Mouse (Mus musculus) lung, postnatal 0 days (tissue): Measurements from ENCODE around the gene Wnt10b. TPM values are rescaled to one million over a fixed set of nuclear protein-coding genes. Genes with fewer than 3 reads are reported as not detected.
A peak's percentile ranks its signal among the peaks of the same experiment; 100 is the strongest.

ENCODE experiments used
- ATAC-seq: fragments of 200-750 bp; cut with Nextera tagmentation; 2 replicates; pipeline ENCODE4 v1.8.0; 2017; ENCODE audit warnings: moderate library complexity
- DNase-seq: peaks from one replicate; pipeline ENCODE4 v3.0.0-alpha.2; 2016; ENCODE audit warnings: low spot score
- H3K27ac ChIP-seq: fragments of 300-500 bp; sonication (generic); 2 replicates; pipeline ENCODE4 v1.5.1; 2014; ENCODE audit warnings: antibody characterized with exemption, mild to moderate bottlenecking, low read length, mixed read lengths
- H3K27me3 ChIP-seq: fragments of 300-500 bp; sonication (generic); replicated peaks from 2 replicates; pipeline ENCODE4 v1.6.1; 2014; ENCODE audit warnings: low read length, mixed read lengths; ENCODE audit not compliant: insufficient read depth
- H3K36me3 ChIP-seq: fragments of 300-500 bp; sonication (generic); 2 replicates; pipeline ENCODE4 v1.6.1; 2014; ENCODE audit warnings: low read length, mixed read lengths; ENCODE audit not compliant: insufficient read depth
- H3K4me1 ChIP-seq: fragments of 300-500 bp; sonication (generic); 2 replicates; pipeline ENCODE4 v1.6.1; 2014; ENCODE audit warnings: antibody characterized with exemption, low read depth, low read length, mixed read lengths; ENCODE audit not compliant: insufficient read depth
- H3K4me2 ChIP-seq: fragments of 300-500 bp; sonication (generic); replicated peaks from 2 replicates; pipeline ENCODE4 v1.6.1; 2014; ENCODE audit warnings: low read depth, mild to moderate bottlenecking, low read length, moderate library complexity, mixed read lengths
- H3K4me3 ChIP-seq: fragments of 300-500 bp; sonication (generic); 2 replicates; pipeline ENCODE4 v1.5.1; 2014; ENCODE audit warnings: low read depth, low read length
- H3K9ac ChIP-seq: fragments of 300-500 bp; sonication (generic); replicated peaks from 2 replicates; pipeline ENCODE4 v1.6.1; 2014; ENCODE audit warnings: low read depth, mild to moderate bottlenecking
- H3K9me3 ChIP-seq: fragments of 300-500 bp; sonication (generic); 2 replicates; pipeline ENCODE4 v1.6.1; 2016; ENCODE audit warnings: low read length, mixed read lengths
- CTCF ChIP-seq: IDR thresholded peaks from 2 replicates; pipeline ENCODE4 v1.5.1; 2016; ENCODE audit warnings: antibody characterized with exemption, mild to moderate bottlenecking
- EP300 ChIP-seq: IDR thresholded peaks from 2 replicates; pipeline ENCODE4 v1.6.1; 2016; ENCODE audit warnings: antibody characterized with exemption, mild to moderate bottlenecking, control low read depth
- WGBS: fragments of 180-500 bp; shearing (Covaris S2); extraction: QIAGEN DNeasy Blood & Tissue Kit; methylation state at CpG from one replicate; pipeline ENCODE4 v1.1.7; 2014; 5-methylcytosine and 5-hydroxymethylcytosine counted together
- polyA plus RNA-seq: library from polyadenylated mRNA; unstranded; fragments of >200 nt; fragmentation: Nextera tagmentation; extraction: Ambion mirVana; gene quantifications from 2 replicates; pipeline ENCODE4 v1.2.1, GENCODE M21; 2015

Wnt10b gene
- polyA plus RNA-seq, 1 experiment from 2014 or later: 0.13 TPM

GRCm38 (mm10) chr15:98733370-98733769, 44.6 kb downstream of the Wnt10b start:
- H3K36me3 ChIP-seq: peaks cover 11% of the 10 kb centered on the region; the same call in 1 of the 2 replicates
- TF ChIP-seq EP300 (no peak), CTCF (no peak)
- H3K9ac ChIP-seq: no peak overlapping the region
- H3K4me1 ChIP-seq: no peaks in the 10 kb centered on the region
- H3K4me3 ChIP-seq: no peak overlapping the region
- no peak overlapping the region for H3K27ac ChIP-seq
- 58% methylated on average over 6 of the region's 6 CpGs for WGBS
- DNase-seq (no peak), ATAC-seq (no peak)
- no peaks in the 10 kb centered on the region for H3K9me3 ChIP-seq
- H3K27me3 ChIP-seq: no peaks in the 10 kb centered on the region
- no peak overlapping the region for H3K4me2 ChIP-seq

GRCm38 (mm10) chr15:98732006-98732531, 45.9 kb downstream of the Wnt10b start:
- DNase-seq (no peak), ATAC-seq (no peak)
- no peaks in the 10 kb centered on the region for H3K9me3 ChIP-seq
- no peak for TF ChIP-seq EP300
- no peak for TF ChIP-seq CTCF
- no peaks in the 10 kb centered on the region for H3K27me3 ChIP-seq
- H3K27ac ChIP-seq: no peak overlapping the region
- H3K4me1 ChIP-seq: peaks cover 3% of the 10 kb centered on the region; the same call in 1 of the 2 replicates
- no peak overlapping the region for H3K4me2 ChIP-seq
- H3K4me3 ChIP-seq: no peak overlapping the region
- H3K9ac ChIP-seq: no peak overlapping the region
- 58% methylated on average over 8 of the region's 8 CpGs for WGBS
- peaks cover 9% of the 10 kb centered on the region; the same call in 1 of the 2 replicates for H3K36me3 ChIP-seq

GRCm38 (mm10) chr15:98730790-98731189, 47.2 kb downstream of the Wnt10b start:
- Histone ChIP-seq H3K9ac (no peak overlapping the region), H3K27me3 (no peaks in the 10 kb centered on the region), H3K9me3 (no peaks in the 10 kb centered on the region), H3K4me2 (no peak overlapping the region), H3K27ac (no peak overlapping the region), H3K4me1 (peaks cover 7% of the 10 kb centered on the region; the same call in 1 of the 2 replicates), H3K4me3 (no peak overlapping the region), H3K36me3 (no peaks in the 10 kb centered on the region)
- TF ChIP-seq CTCF (no peak), EP300 (no peak)
- 56% methylated on average over 6 of the region's 6 CpGs for WGBS
- no peak for DNase-seq
- peak; percentile 16; the same call in 1 of the 2 replicates for ATAC-seq

- no peak for DNase-seq
- ATAC-seq: no peak
- 62% methylated on average over 7 of the region's 7 CpGs for WGBS
- Histone ChIP-seq H3K9ac (no peak overlapping the region), H3K36me3 (no peaks in the 10 kb centered on the region), H3K27ac (no peak overlapping the region), H3K27me3 (no peaks in the 10 kb centered on the region), H3K9me3 (no peaks in the 10 kb centered on the region), H3K4me1 (peaks cover 7% of the 10 kb centered on the region; the same call in 1 of the 2 replicates), H3K4me3 (no peak overlapping the region), H3K4me2 (no peak overlapping the region)
- TF ChIP-seq EP300: no peak
- TF ChIP-seq CTCF: no peak
Observed at GRCm38 (mm10) chr15:98729791-98730545, 48.0 kb downstream of the Wnt10b start.

GRCm38 (mm10) chr15:98728366-98728765, 49.6 kb downstream of the Wnt10b start:
- peak overlapping the region; percentile 96 for H3K4me2 ChIP-seq
- no peak for TF ChIP-seq EP300
- DNase-seq (no peak), ATAC-seq (no peak)
- H3K9me3 ChIP-seq: no peaks in the 10 kb centered on the region
- H3K27ac ChIP-seq: no peak overlapping the region
- H3K27me3 ChIP-seq: no peaks in the 10 kb centered on the region
- peaks cover 12% of the 10 kb centered on the region for H3K4me1 ChIP-seq
- H3K4me3 ChIP-seq: no peak overlapping the region; the same call in 1 of the 2 replicates
- no peaks in the 10 kb centered on the region for H3K36me3 ChIP-seq
- WGBS: 21% methylated on average over 9 of the region's 9 CpGs
- no peak overlapping the region for H3K9ac ChIP-seq

- ATAC-seq: peak; percentile 85
- peak within 1 kb of the TSS; percentile 96 for H3K4me2 ChIP-seq
- H3K4me3 ChIP-seq: peak within 1 kb of the TSS; percentile 59
- H3K36me3 ChIP-seq: no peaks in the 10 kb centered on the region
- no peak within 1 kb of the TSS for H3K27ac ChIP-seq
- H3K27me3 ChIP-seq: no peaks in the 10 kb centered on the region
- 1% methylated on average over 34 of the region's 39 CpGs for WGBS
- DNase-seq: peak; percentile 87
- H3K9me3 ChIP-seq: no peaks in the 10 kb centered on the region
- TF ChIP-seq CTCF (no peak), EP300 (no peak)
- peak within 1 kb of the TSS; percentile 57 for H3K9ac ChIP-seq
- peaks cover 12% of the 10 kb centered on the region for H3K4me1 ChIP-seq
Observed at GRCm38 (mm10) chr15:98727443-98728321, 50.3 kb downstream of the Wnt10b start, which contains the start of gene Fkbp11. Gene Fkbp11 (minus strand): TSS chr15:98728198.
